Mouse (Mus musculus) stomach, embryonic 15.5 days (tissue): Measurements from ENCODE around the gene Arhgef10l. TPM values are rescaled to one million over a fixed set of nuclear protein-coding genes. Genes with fewer than 3 reads are reported as not detected.
"Not testable (repeated sequence)": the region's sequence is repeated elsewhere in the genome, so short reads cannot be mapped to it uniquely, and the experiment has no call there.

ENCODE experiments used
- ATAC-seq: fragments of 200-750 bp; cut with Nextera tagmentation; 2 replicates; pipeline ENCODE4 v1.8.0; 2017; ENCODE audit warnings: low read depth, moderate number of reproducible peaks, moderate TSS enrichment; ENCODE audit not compliant: insufficient read depth, low FRiP score
- H3K27ac ChIP-seq: fragments of 300-500 bp; sonication (generic); 2 replicates; pipeline ENCODE4 v1.5.1; 2015; ENCODE audit warnings: mild to moderate bottlenecking, inconsistent platforms
- H3K27me3 ChIP-seq: fragments of 300-500 bp; sonication (generic); replicated peaks from 2 replicates; pipeline ENCODE4 v1.6.1; 2015; ENCODE audit warnings: inconsistent platforms
- H3K36me3 ChIP-seq: fragments of 300-500 bp; sonication (generic); 2 replicates; pipeline ENCODE4 v1.6.1; 2015; ENCODE audit warnings: inconsistent platforms
- H3K4me1 ChIP-seq: fragments of 300-500 bp; sonication (generic); 2 replicates; pipeline ENCODE4 v1.6.1; 2015; ENCODE audit warnings: inconsistent platforms
- H3K4me2 ChIP-seq: fragments of 300-500 bp; sonication (generic); 2 replicates; pipeline ENCODE4 v1.6.1; 2015; ENCODE audit warnings: mild to moderate bottlenecking, inconsistent platforms
- H3K4me3 ChIP-seq: fragments of 300-500 bp; sonication (generic); replicated peaks from 2 replicates; pipeline ENCODE4 v1.5.1; 2015; ENCODE audit warnings: inconsistent platforms
- H3K9ac ChIP-seq: fragments of 300-500 bp; sonication (generic); 2 replicates; pipeline ENCODE4 v1.6.1; 2015; ENCODE audit warnings: inconsistent platforms
- H3K9me3 ChIP-seq: fragments of 300-500 bp; sonication (generic); 2 replicates; pipeline ENCODE4 v1.6.1; 2016; ENCODE audit warnings: inconsistent platforms
- WGBS: fragments of 180-500 bp; shearing (Covaris S2); methylation state at CpG from one replicate; pipeline ENCODE4 v1.1.7; 2015; 5-methylcytosine and 5-hydroxymethylcytosine counted together
- polyA plus RNA-seq: library from polyadenylated mRNA; unstranded; fragments of >200 nt; fragmentation: Nextera tagmentation; extraction: Ambion mirVana; gene quantifications from 2 replicates; pipeline ENCODE4 v1.2.1, GENCODE M21; 2015

Arhgef10l gene
- polyA plus RNA-seq, 1 experiment from 2014 or later: 15.2 TPM

GRCm38 (mm10) chr4:140576628-140577027, 89.2 kb downstream of the Arhgef10l start:
- Histone ChIP-seq H3K9ac (no peak overlapping the region), H3K4me3 (no peak overlapping the region), H3K4me2 (no peak overlapping the region), H3K27ac (no peak overlapping the region), H3K36me3 (peaks cover 35% of the 10 kb centered on the region; the same call in 1 of the 2 replicates), H3K9me3 (no peaks in the 10 kb centered on the region), H3K4me1 (no peaks in the 10 kb centered on the region), H3K27me3 (no peaks in the 10 kb centered on the region)
- 97% methylated on average over 16 of the region's 16 CpGs for WGBS
- no peak for ATAC-seq

GRCm38 (mm10) chr4:140574863-140575262, 90.9 kb downstream of the Arhgef10l start:
- H3K4me2 ChIP-seq, H3K27me3 ChIP-seq, H3K27ac ChIP-seq, H3K9me3 ChIP-seq, H3K4me1 ChIP-seq, ATAC-seq, H3K9ac ChIP-seq, H3K4me3 ChIP-seq: not testable (repeated sequence)
- 89% methylated on average over 7 of the region's 7 CpGs for WGBS
- H3K36me3 ChIP-seq: peaks cover 35% of the 10 kb centered on the region; the same call in 1 of the 2 replicates

- no peak overlapping the region for H3K4me3 ChIP-seq
- WGBS: 83% methylated on average over 17 of the region's 17 CpGs
- no peaks in the 10 kb centered on the region for H3K4me1 ChIP-seq
- no peak overlapping the region for H3K27ac ChIP-seq
- no peak overlapping the region for H3K4me2 ChIP-seq
- H3K9ac ChIP-seq: no peak overlapping the region
- peaks cover 47% of the 10 kb centered on the region for H3K36me3 ChIP-seq
- H3K9me3 ChIP-seq: no peaks in the 10 kb centered on the region
- ATAC-seq: no peak
- H3K27me3 ChIP-seq: no peaks in the 10 kb centered on the region
Observed at GRCm38 (mm10) chr4:140572376-140572775, 93.4 kb downstream of the Arhgef10l start.

- no peaks in the 10 kb centered on the region for H3K27me3 ChIP-seq
- 76% methylated on average over 2 of the region's 2 CpGs for WGBS
- H3K4me3 ChIP-seq: no peak overlapping the region
- no peaks in the 10 kb centered on the region for H3K9me3 ChIP-seq
- no peak overlapping the region for H3K9ac ChIP-seq
- no peaks in the 10 kb centered on the region for H3K4me1 ChIP-seq
- no peak overlapping the region for H3K4me2 ChIP-seq
- no peak overlapping the region for H3K27ac ChIP-seq
- no peak for ATAC-seq
- peaks cover 36% of the 10 kb centered on the region for H3K36me3 ChIP-seq
Observed at GRCm38 (mm10) chr4:140569394-140569793, 96.4 kb downstream of the Arhgef10l start.

- Histone ChIP-seq H3K4me1 (no peaks in the 10 kb centered on the region), H3K27me3 (no peaks in the 10 kb centered on the region), H3K9me3 (no peaks in the 10 kb centered on the region), H3K4me2 (no peak overlapping the region), H3K9ac (no peak overlapping the region), H3K4me3 (no peak overlapping the region), H3K27ac (no peak overlapping the region), H3K36me3 (peaks cover 39% of the 10 kb centered on the region)
- WGBS: 91% methylated on average over 11 of the region's 11 CpGs
- no peak for ATAC-seq
Observed at GRCm38 (mm10) chr4:140567911-140568480, 97.8 kb downstream of the Arhgef10l start.

- Histone ChIP-seq H3K27me3 (no peaks in the 10 kb centered on the region), H3K36me3 (peaks cover 47% of the 10 kb centered on the region), H3K27ac (no peak overlapping the region), H3K4me2 (no peak overlapping the region), H3K4me1 (no peaks in the 10 kb centered on the region), H3K9me3 (no peaks in the 10 kb centered on the region), H3K9ac (no peak overlapping the region), H3K4me3 (no peak overlapping the region)
- 89% methylated on average over 14 of the region's 14 CpGs for WGBS
- no peak for ATAC-seq
Observed at GRCm38 (mm10) chr4:140566785-140567184, 99.0 kb downstream of the Arhgef10l start.

GRCm38 (mm10) chr4:140564459-140564858, 101.4 kb downstream of the Arhgef10l start:
- WGBS: 100% methylated on average over 1 of the region's 1 CpGs
- peaks cover 54% of the 10 kb centered on the region for H3K36me3 ChIP-seq
- H3K9me3 ChIP-seq, H3K27me3 ChIP-seq, H3K4me3 ChIP-seq, H3K4me1 ChIP-seq, H3K27ac ChIP-seq, H3K9ac ChIP-seq, ATAC-seq, H3K4me2 ChIP-seq: not testable (repeated sequence)

GRCm38 (mm10) chr4:140562461-140563178, 103.2 kb downstream of the Arhgef10l start:
- Histone ChIP-seq H3K9ac (no peak overlapping the region), H3K4me1 (no peaks in the 10 kb centered on the region), H3K36me3 (peaks cover 43% of the 10 kb centered on the region), H3K27me3 (no peaks in the 10 kb centered on the region), H3K4me3 (no peak overlapping the region), H3K27ac (no peak overlapping the region), H3K4me2 (no peak overlapping the region), H3K9me3 (no peaks in the 10 kb centered on the region)
- 77% methylated on average over 10 of the region's 10 CpGs for WGBS
- ATAC-seq: peak; percentile 36; the same call in 1 of the 2 replicates

- Histone ChIP-seq H3K4me2 (no peak overlapping the region), H3K27me3 (no peaks in the 10 kb centered on the region), H3K36me3 (peaks cover 35% of the 10 kb centered on the region), H3K4me3 (no peak overlapping the region), H3K4me1 (no peaks in the 10 kb centered on the region), H3K27ac (no peak overlapping the region), H3K9ac (no peak overlapping the region), H3K9me3 (no peaks in the 10 kb centered on the region)
- WGBS: 97% methylated on average over 3 of the region's 3 CpGs
- no peak for ATAC-seq
Observed at GRCm38 (mm10) chr4:140561744-140562143, 104.1 kb downstream of the Arhgef10l start.

GRCm38 (mm10) chr4:140559862-140560261, 106.0 kb downstream of the Arhgef10l start:
- Histone ChIP-seq H3K27me3 (no peaks in the 10 kb centered on the region), H3K36me3 (peaks cover 31% of the 10 kb centered on the region), H3K4me3 (no peak overlapping the region), H3K9ac (no peak overlapping the region), H3K4me1 (no peaks in the 10 kb centered on the region), H3K9me3 (no peaks in the 10 kb centered on the region), H3K27ac (no peak overlapping the region), H3K4me2 (no peak overlapping the region)
- no peak for ATAC-seq
- WGBS: 74% methylated on average over 4 of the region's 4 CpGs

GRCm38 (mm10) chr4:140558193-140558592, 107.6 kb downstream of the Arhgef10l start:
- ATAC-seq: no peak
- Histone ChIP-seq H3K27ac (no peak overlapping the region), H3K9me3 (no peaks in the 10 kb centered on the region), H3K27me3 (no peaks in the 10 kb centered on the region), H3K4me2 (no peak overlapping the region), H3K4me3 (no peak overlapping the region), H3K4me1 (no peaks in the 10 kb centered on the region), H3K36me3 (peaks cover 27% of the 10 kb centered on the region), H3K9ac (no peak overlapping the region)
- 83% methylated on average over 5 of the region's 5 CpGs for WGBS

GRCm38 (mm10) chr4:140556561-140556960, 109.3 kb downstream of the Arhgef10l start:
- Histone ChIP-seq H3K27me3 (no peaks in the 10 kb centered on the region), H3K9me3 (no peaks in the 10 kb centered on the region), H3K4me3 (no peak overlapping the region), H3K4me2 (no peak overlapping the region), H3K9ac (no peak overlapping the region), H3K27ac (no peak overlapping the region), H3K36me3 (peaks cover 17% of the 10 kb centered on the region), H3K4me1 (no peaks in the 10 kb centered on the region)
- 91% methylated on average over 10 of the region's 10 CpGs for WGBS
- no peak for ATAC-seq
